Mouse (Mus musculus): ENCODE data around the gene Nckap1l.

DNA sequence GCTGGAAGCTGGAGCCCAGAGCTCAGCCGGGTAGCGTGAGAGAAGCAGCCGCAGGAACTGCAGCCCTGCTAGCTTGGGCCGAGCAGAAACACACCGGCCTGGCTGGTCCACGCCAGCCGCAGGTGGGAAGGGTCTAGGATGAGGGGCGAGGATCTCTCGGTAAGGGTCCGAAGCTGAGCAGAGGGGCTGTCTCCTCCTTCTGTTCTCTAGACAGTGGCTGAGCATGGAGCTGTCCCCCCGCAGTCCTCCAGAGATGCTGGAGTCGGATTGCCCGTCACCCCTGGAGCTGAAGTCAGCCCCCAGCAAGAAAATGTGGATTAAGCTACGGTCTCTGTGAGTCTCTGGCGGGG lies 49.6 kb downstream of the Nckap1l start:
- TF ChIP-seq USF1 (IDR thresholded peaks at IDR 0.05; ENCODE audit: low read depth, low read length): no peak
- no peak for TF ChIP-seq CHD2 (IDR thresholded peaks at IDR 0.05; ENCODE audit: low read length)
- no peak for TF ChIP-seq SIN3A (IDR thresholded peaks at IDR 0.05; ENCODE audit: low read length)
- TF ChIP-seq CTCF (IDR thresholded peaks at IDR 0.05 in 2 of 3, conservative IDR thresholded peaks at IDR 0.05 in 1 of 3; ENCODE audit: control insufficient read depth in 1 of 3, insufficient read depth in 1 of 3, low read depth in 2 of 3, low read length in 3 of 3, poor library complexity in 1 of 3, severe bottlenecking in 1 of 3): no peak

Data from MEL (cell line).